Mouse (Mus musculus) midbrain, embryonic 13.5 days (tissue): Measurements from ENCODE around the gene Rpl7l1. TPM values are rescaled to one million over a fixed set of nuclear protein-coding genes. Genes with fewer than 3 reads are reported as not detected.
A peak's percentile ranks its signal among the peaks of the same experiment; 100 is the strongest.

Experiments
- ATAC-seq: fragments of 200-750 bp; cut with Nextera tagmentation; 2 replicates; pipeline ENCODE4 v1.8.0; 2017; ENCODE audit warnings: mild to moderate bottlenecking, moderate TSS enrichment, moderate library complexity
- H3K27ac ChIP-seq: fragments of 300-500 bp; sonication (generic); 2 replicates; pipeline ENCODE4 v1.5.1; 2015; ENCODE audit warnings: inconsistent platforms, mild to moderate bottlenecking, moderate library complexity
- H3K27me3 ChIP-seq: fragments of 300-500 bp; sonication (generic); 2 replicates; pipeline ENCODE4 v1.6.1; 2015; ENCODE audit warnings: mild to moderate bottlenecking, inconsistent platforms
- H3K36me3 ChIP-seq: fragments of 300-500 bp; sonication (generic); 2 replicates; pipeline ENCODE4 v1.6.1; 2015; ENCODE audit warnings: mild to moderate bottlenecking, inconsistent platforms
- H3K4me1 ChIP-seq: fragments of 300-500 bp; sonication (generic); replicated peaks from 2 replicates; pipeline ENCODE4 v1.6.1; 2015; ENCODE audit warnings: inconsistent platforms
- H3K4me2 ChIP-seq: fragments of 300-500 bp; sonication (generic); replicated peaks from 2 replicates; pipeline ENCODE4 v1.6.1; 2015; ENCODE audit warnings: moderate library complexity, mild to moderate bottlenecking, inconsistent platforms
- H3K4me3 ChIP-seq: fragments of 300-500 bp; sonication (generic); replicated peaks from 2 replicates; pipeline ENCODE4 v1.5.1; 2015; ENCODE audit warnings: mild to moderate bottlenecking, inconsistent platforms
- H3K9ac ChIP-seq: fragments of 300-500 bp; sonication (generic); replicated peaks from 2 replicates; pipeline ENCODE4 v1.6.1; 2015; ENCODE audit warnings: mild to moderate bottlenecking, inconsistent platforms
- H3K9me3 ChIP-seq: fragments of 300-500 bp; sonication (generic); 2 replicates; pipeline ENCODE4 v1.6.1; 2016; ENCODE audit warnings: mild to moderate bottlenecking, inconsistent platforms
- WGBS: fragments of 180-500 bp; shearing (Covaris S2); methylation state at CpG from one replicate; pipeline ENCODE4 v1.1.7; 2015; 5-methylcytosine and 5-hydroxymethylcytosine counted together
- polyA plus RNA-seq: library from polyadenylated mRNA; unstranded; fragments of >200 nt; fragmentation: Nextera tagmentation; extraction: Ambion mirVana; gene quantifications from 2 replicates; pipeline ENCODE4 v1.2.1, GENCODE M21; 2015

Rpl7l1 gene
- 119 and 125 TPM in 2 replicates for polyA plus RNA-seq

GRCm38 (mm10) chr17:46782341-46783221 is at the start of gene Rpl7l1:
TSS of gene Rpl7l1 (minus strand) at chr17:46782672.
- H3K9me3 ChIP-seq: no peaks in the 10 kb centered on the region
- H3K27ac ChIP-seq: peak within 1 kb of the TSS; percentile 92
- peaks cover 16% of the 10 kb centered on the region for H3K4me1 ChIP-seq
- H3K36me3 ChIP-seq: peaks cover 29% of the 10 kb centered on the region
- WGBS: 1% methylated on average over 44 of the region's 44 CpGs
- peak within 1 kb of the TSS; percentile 75 for H3K4me2 ChIP-seq
- H3K27me3 ChIP-seq: no peaks in the 10 kb centered on the region
- ATAC-seq: peak; percentile 96
- H3K4me3 ChIP-seq: peak within 1 kb of the TSS; percentile 72
- peak within 1 kb of the TSS; percentile 85 for H3K9ac ChIP-seq

DNA sequence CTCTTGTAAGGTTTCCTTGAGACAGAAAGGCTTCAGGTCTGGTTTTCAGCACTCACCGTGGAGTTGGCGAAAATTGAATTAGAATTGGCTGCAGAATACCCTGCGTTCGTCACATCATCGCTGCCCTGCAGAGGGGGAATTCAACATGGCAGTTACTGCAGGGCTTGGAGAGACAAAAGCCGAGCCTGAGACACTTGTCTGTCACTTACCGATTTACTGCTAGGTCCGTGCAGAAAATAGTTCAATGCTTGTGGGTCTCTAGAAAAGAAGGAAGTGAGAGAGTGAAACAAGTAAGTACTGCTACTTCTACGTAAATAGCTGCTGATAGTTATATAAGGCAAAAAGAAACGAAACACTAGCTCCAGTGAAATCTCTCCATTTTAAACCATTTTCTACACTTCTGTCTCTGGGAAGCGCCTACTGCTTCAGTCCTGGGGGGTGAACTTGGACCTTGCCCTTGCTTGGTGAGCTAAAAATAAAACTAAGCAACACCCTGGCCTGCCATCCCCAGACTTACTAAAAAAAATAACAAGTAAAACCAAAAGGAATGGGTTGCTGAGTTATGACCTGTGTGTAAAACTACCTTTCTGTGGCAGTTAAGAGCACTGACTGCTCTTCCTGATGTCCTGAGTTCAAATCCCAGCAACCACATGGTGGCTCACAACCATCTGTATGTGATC is 47.5 kb upstream of the Rpl7l1 start:
- Histone ChIP-seq H3K27ac (no peak overlapping the region), H3K9me3 (no peaks in the 10 kb centered on the region), H3K4me3 (no peak overlapping the region), H3K36me3 (peaks cover 39% of the 10 kb centered on the region), H3K9ac (no peak overlapping the region), H3K27me3 (no peaks in the 10 kb centered on the region), H3K4me1 (no peaks in the 10 kb centered on the region), H3K4me2 (no peak overlapping the region)
- ATAC-seq: no peak
- WGBS: 93% methylated on average over 11 of the region's 11 CpGs

GRCm38 (mm10) chr17:46828935-46829334 is 46.5 kb upstream of the Rpl7l1 start:
- 94% methylated on average over 3 of the region's 3 CpGs for WGBS
- no peak overlapping the region for H3K27ac ChIP-seq
- no peaks in the 10 kb centered on the region for H3K4me1 ChIP-seq
- H3K4me2 ChIP-seq: no peak overlapping the region
- H3K36me3 ChIP-seq: peaks cover 49% of the 10 kb centered on the region
- no peak overlapping the region for H3K4me3 ChIP-seq
- no peak overlapping the region for H3K9ac ChIP-seq
- ATAC-seq: no peak
- H3K27me3 ChIP-seq: no peaks in the 10 kb centered on the region
- H3K9me3 ChIP-seq: no peaks in the 10 kb centered on the region

DNA sequence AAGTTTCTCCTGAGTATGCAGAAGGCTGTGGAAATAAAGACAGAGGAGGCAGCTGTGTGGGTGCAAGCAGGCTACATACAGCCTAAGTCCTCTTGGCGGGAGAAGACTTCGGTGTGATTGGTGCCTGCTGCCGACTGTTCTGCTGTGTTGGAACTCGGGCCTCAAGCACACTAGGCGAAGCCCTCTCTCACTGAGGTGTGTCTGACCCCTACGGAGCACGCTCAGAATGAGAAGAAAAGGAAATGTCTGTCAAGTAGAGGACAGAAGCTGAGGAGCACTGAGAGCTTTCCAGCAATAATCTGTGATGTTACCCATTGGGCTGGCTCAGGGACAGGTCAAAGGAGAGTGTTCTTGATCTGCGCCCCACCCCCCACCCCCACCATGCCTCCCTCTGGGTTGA is 40.6 kb upstream of the Rpl7l1 start:
- Histone ChIP-seq H3K36me3 (peaks cover 87% of the 10 kb centered on the region), H3K27me3 (no peaks in the 10 kb centered on the region), H3K4me1 (no peaks in the 10 kb centered on the region), H3K9ac (no peak overlapping the region), H3K4me3 (no peak overlapping the region), H3K27ac (no peak overlapping the region), H3K9me3 (no peaks in the 10 kb centered on the region), H3K4me2 (no peak overlapping the region)
- ATAC-seq: no peak
- 92% methylated on average over 8 of the region's 8 CpGs for WGBS

GRCm38 (mm10) chr17:46820628-46821027 is 38.2 kb upstream of the Rpl7l1 start:
- 95% methylated on average over 7 of the region's 7 CpGs for WGBS
- H3K36me3 ChIP-seq: peaks cover 84% of the 10 kb centered on the region

GRCm38 (mm10) chr17:46817734-46818158 is 35.3 kb upstream of the Rpl7l1 start:
- WGBS: 87% methylated on average over 12 of the region's 12 CpGs
- H3K27me3 ChIP-seq: no peaks in the 10 kb centered on the region
- no peaks in the 10 kb centered on the region for H3K9me3 ChIP-seq
- no peak overlapping the region for H3K9ac ChIP-seq
- ATAC-seq: no peak
- H3K4me3 ChIP-seq: no peak overlapping the region
- H3K4me1 ChIP-seq: no peaks in the 10 kb centered on the region
- peaks cover 73% of the 10 kb centered on the region for H3K36me3 ChIP-seq
- no peak overlapping the region for H3K27ac ChIP-seq
- no peak overlapping the region for H3K4me2 ChIP-seq

More at GRCm38 (mm10) chr17:46820628-46821027, 38.2 kb upstream of the Rpl7l1 start:
- Histone ChIP-seq H3K4me2 (no peak overlapping the region), H3K9ac (no peak overlapping the region), H3K27me3 (no peaks in the 10 kb centered on the region), H3K9me3 (no peaks in the 10 kb centered on the region), H3K27ac (no peak overlapping the region), H3K4me1 (no peaks in the 10 kb centered on the region), H3K4me3 (no peak overlapping the region)
- ATAC-seq: no peak

- no peak for ATAC-seq
- Histone ChIP-seq H3K4me3 (no peak overlapping the region), H3K9ac (no peak overlapping the region), H3K4me2 (no peak overlapping the region), H3K27ac (no peak overlapping the region), H3K27me3 (no peaks in the 10 kb centered on the region), H3K9me3 (no peaks in the 10 kb centered on the region), H3K36me3 (peaks cover 75% of the 10 kb centered on the region), H3K4me1 (no peaks in the 10 kb centered on the region)
- 61% methylated on average over 13 of the region's 13 CpGs for WGBS
Measured at GRCm38 (mm10) chr17:46816306-46816705, 33.8 kb upstream of the Rpl7l1 start.

GRCm38 (mm10) chr17:46814497-46814896 is 32.0 kb upstream of the Rpl7l1 start:
- no peak for ATAC-seq
- Histone ChIP-seq H3K27me3 (no peaks in the 10 kb centered on the region), H3K36me3 (peaks cover 71% of the 10 kb centered on the region), H3K27ac (no peak overlapping the region), H3K9me3 (no peaks in the 10 kb centered on the region), H3K4me3 (no peak overlapping the region), H3K4me2 (no peak overlapping the region), H3K9ac (no peak overlapping the region), H3K4me1 (no peaks in the 10 kb centered on the region)
- WGBS: 93% methylated on average over 6 of the region's 6 CpGs

- Histone ChIP-seq H3K36me3 (peaks cover 70% of the 10 kb centered on the region), H3K27ac (no peak overlapping the region), H3K4me2 (no peak overlapping the region), H3K9ac (no peak overlapping the region), H3K4me1 (no peaks in the 10 kb centered on the region), H3K27me3 (no peaks in the 10 kb centered on the region), H3K4me3 (no peak overlapping the region), H3K9me3 (no peaks in the 10 kb centered on the region)
- 86% methylated on average over 8 of the region's 8 CpGs for WGBS
- ATAC-seq: no peak
Measured at GRCm38 (mm10) chr17:46813637-46814036, 31.2 kb upstream of the Rpl7l1 start.

DNA sequence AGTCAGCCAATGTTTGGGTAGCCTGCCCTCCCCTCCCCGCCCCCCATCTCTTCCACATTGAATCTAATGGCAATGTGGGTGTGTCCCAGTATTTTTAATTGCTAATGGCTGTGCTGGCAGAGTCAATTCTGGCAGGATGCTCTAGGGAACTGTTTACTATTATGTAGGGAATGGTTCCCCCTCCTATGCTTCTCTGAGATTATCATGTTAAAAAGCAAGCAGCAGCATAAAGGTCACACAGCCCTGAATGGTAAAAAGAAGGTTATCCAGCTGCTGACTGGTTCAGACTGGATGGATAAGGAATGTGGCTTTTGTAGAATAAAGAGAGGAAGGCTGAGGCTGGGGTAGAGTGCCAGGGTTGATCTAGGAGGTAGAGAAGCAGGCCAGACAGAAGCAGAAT is 30.0 kb upstream of the Rpl7l1 start:
- H3K4me3 ChIP-seq: no peak overlapping the region

GRCm38 (mm10) chr17:46810672-46811071 is 28.2 kb upstream of the Rpl7l1 start:
- H3K4me2 ChIP-seq: no peak overlapping the region
- no peaks in the 10 kb centered on the region for H3K27me3 ChIP-seq
- no peaks in the 10 kb centered on the region for H3K9me3 ChIP-seq
- WGBS: 73% methylated on average over 3 of the region's 3 CpGs
- H3K36me3 ChIP-seq: peaks cover 81% of the 10 kb centered on the region
- H3K9ac ChIP-seq: no peak overlapping the region
- ATAC-seq: no peak
- H3K4me1 ChIP-seq: no peaks in the 10 kb centered on the region
- no peak overlapping the region for H3K27ac ChIP-seq
- no peak overlapping the region for H3K4me3 ChIP-seq

More for the DNA sequence above, 30.0 kb upstream of the Rpl7l1 start:
- no peak overlapping the region for H3K4me2 ChIP-seq
- H3K27me3 ChIP-seq: no peaks in the 10 kb centered on the region
- no peaks in the 10 kb centered on the region for H3K4me1 ChIP-seq
- 94% methylated on average over 1 of the region's 1 CpGs for WGBS
- no peak overlapping the region for H3K27ac ChIP-seq
- no peak overlapping the region for H3K9ac ChIP-seq
- no peak for ATAC-seq
- peaks cover 71% of the 10 kb centered on the region for H3K36me3 ChIP-seq
- no peaks in the 10 kb centered on the region for H3K9me3 ChIP-seq

- no peak for ATAC-seq
- no peak overlapping the region for H3K27ac ChIP-seq
Measured at GRCm38 (mm10) chr17:46809131-46809830, 26.8 kb upstream of the Rpl7l1 start.

More at GRCm38 (mm10) chr17:46809131-46809830, 26.8 kb upstream of the Rpl7l1 start:
- no peak overlapping the region for H3K9ac ChIP-seq
- peaks cover 81% of the 10 kb centered on the region for H3K36me3 ChIP-seq
- no peak overlapping the region for H3K4me3 ChIP-seq
- H3K27me3 ChIP-seq: no peaks in the 10 kb centered on the region
- no peaks in the 10 kb centered on the region for H3K4me1 ChIP-seq
- H3K4me2 ChIP-seq: no peak overlapping the region
- H3K9me3 ChIP-seq: no peaks in the 10 kb centered on the region
- 91% methylated on average over 6 of the region's 6 CpGs for WGBS
